Mouse (Mus musculus): ENCODE measurements around the gene Rraga. TPM values are rescaled to one million over a fixed set of nuclear protein-coding genes. Genes with fewer than 3 reads are reported as not detected.

Rraga gene
- 37.1 TPM for polyA plus RNA-seq (2017; shearing (Covaris generic))

DNA sequence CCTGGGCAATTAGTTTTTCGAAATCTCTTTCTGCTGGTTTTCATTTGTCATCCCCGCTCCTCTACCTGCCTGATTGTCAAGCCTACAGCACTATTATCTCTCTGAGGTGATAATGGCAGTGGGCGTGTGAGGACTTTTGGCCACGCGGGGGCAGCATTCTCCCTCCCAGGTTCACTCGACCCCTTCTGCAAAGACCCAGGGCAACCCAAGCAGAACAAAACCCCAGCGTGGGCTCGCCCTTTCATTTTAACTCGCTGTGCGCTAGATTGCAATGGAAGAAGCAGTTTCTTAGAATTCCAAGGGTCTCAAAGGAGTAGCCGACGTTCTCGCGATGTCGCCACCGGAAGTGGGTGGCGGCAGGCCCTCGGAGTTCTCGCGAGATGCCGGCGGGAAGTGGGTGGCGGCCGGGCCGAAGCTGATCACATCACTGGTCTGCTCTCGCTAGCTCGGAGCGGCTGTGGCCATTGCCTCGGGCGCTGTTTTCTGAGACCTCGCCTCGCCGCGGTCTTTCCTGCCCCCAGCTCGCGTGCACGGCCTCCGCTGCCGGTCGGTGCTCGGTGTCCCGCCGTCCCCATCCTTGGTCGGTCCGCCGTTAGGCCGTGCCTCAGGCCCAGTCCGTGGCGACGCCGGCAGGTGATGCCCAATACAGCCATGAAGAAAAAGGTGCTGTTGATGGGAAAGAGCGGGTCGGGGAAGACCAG, at the start of gene Rraga:
TSS of gene Rraga (plus strand) at position 386 of the 701 bp plus-strand sequence.

DNA sequence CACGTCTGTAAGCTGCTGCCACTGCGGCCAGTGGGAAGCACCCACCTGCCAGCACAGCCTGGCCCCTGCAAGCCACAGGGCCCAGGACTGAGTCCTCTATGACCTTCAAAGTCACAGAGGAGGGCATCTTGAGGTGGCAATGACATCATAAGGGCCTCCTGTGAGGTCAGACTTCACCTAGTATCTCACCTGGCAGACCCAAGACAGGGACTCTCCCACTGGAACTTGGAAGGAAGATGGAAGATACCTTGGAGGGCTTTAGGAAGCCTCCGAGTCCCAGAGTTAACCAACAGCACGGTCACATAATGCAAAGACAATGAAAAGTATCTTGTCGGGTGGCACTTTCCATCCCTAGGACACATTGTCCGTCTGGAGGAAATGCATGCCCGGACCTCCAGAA, 17.2 kb upstream of the Rraga start, which contains the start of gene Saxo1:
TSS of gene Saxo1 (minus strand) at position 101 of the 400 bp plus-strand sequence.

DNA sequence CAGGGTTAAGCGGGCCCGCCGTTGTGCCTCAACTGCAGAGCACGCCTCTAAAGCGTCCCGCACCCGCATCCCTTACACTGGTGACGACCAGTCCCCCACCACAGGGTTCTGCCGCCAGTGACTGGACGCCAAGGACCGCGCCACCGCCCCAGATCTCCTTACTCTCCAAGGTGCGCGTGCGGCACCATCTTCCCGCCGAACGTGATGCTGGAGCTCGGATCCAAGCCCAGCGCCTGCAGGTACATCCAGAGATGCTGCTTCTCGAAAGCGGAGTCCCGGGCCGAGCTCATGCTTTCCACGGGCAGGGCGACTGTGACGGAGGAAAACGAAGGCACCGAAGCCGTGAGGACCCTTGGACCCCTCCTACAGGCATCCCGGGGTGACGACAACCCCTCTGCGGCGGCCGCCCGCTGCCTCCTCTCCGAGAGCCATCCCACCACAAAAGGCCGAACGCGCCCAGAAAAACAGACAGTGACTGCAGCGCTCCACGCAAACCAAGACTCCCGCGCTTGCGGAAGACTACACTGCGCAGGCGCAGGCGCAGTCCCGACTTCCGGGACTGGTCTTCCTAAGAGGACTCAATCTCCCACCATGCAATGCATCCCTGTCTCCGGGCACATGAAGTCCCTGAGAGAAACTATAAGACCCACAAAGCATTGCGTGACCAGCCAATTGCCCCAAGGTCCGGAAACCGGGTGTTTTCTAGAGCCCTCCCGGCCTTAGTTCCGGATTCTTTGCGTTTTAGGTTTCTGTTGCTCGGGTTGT, 36.2 kb downstream of the Rraga start, which contains the start of gene Haus6:
TSS of gene Haus6 (minus strand) at position 532 of the 765 bp plus-strand sequence.

Other genes with a start within 250 kb of the Rraga start
- not detected for gene Saxo1, start 17.3 kb upstream of the Rraga start, polyA plus RNA-seq (2017; shearing (Covaris generic))
- 28.4 TPM for gene Haus6, start 36.4 kb downstream of the Rraga start, polyA plus RNA-seq (2017; shearing (Covaris generic))
- gene Plin2, start 94.4 kb downstream of the Rraga start, polyA plus RNA-seq (2017; shearing (Covaris generic)): 23.4 TPM
- 6.2 TPM for gene Dennd4c, start 172.9 kb downstream of the Rraga start, polyA plus RNA-seq (2017; shearing (Covaris generic))